Mouse (Mus musculus): Measurements from ENCODE around the gene Mid1. TPM values are rescaled to one million over a fixed set of nuclear protein-coding genes. Genes with fewer than 3 reads are reported as not detected.
"Not testable (repeated sequence)": the region's sequence is repeated elsewhere in the genome, so short reads cannot be mapped to it uniquely, and the experiment has no call there.

Gene Mid1
- polyA plus RNA-seq, 1 experiment from 2014 or later: 8.6 TPM

DNA sequence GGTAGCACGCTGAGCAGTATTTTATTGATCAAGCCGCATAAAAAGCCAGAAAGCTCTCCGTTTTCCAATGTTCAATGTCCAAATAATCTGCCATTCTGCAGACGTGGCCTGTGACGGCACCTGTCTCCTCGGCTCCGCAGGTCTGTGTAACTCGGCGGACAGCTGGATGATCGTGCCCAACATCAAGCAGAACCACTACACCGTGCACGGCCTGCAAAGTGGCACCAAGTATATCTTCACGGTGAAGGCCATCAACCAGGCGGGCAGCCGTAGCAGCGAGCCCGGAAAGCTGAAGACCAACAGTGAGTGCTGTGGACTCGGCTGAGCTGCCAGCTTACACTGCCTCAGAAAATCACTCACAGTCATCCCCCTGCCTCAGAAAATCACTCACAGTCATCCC lies 300.8 kb downstream of the Mid1 start:
- not testable (repeated sequence) for H3K27me3 ChIP-seq (replicated peaks); H3K4me3 ChIP-seq; H3K4me2 ChIP-seq; H3K9ac ChIP-seq; H3K4me1 ChIP-seq; H3K27ac ChIP-seq
- Histone ChIP-seq H3K36me3 (replicated peaks) (peaks cover 49% of the 10 kb centered on the region), H3K9me3 (peaks cover 44% of the 10 kb centered on the region)
- ATAC-seq (replicated peaks): peak; percentile 49
- WGBS: 84% methylated on average over 18 of the region's 18 CpGs

DNA sequence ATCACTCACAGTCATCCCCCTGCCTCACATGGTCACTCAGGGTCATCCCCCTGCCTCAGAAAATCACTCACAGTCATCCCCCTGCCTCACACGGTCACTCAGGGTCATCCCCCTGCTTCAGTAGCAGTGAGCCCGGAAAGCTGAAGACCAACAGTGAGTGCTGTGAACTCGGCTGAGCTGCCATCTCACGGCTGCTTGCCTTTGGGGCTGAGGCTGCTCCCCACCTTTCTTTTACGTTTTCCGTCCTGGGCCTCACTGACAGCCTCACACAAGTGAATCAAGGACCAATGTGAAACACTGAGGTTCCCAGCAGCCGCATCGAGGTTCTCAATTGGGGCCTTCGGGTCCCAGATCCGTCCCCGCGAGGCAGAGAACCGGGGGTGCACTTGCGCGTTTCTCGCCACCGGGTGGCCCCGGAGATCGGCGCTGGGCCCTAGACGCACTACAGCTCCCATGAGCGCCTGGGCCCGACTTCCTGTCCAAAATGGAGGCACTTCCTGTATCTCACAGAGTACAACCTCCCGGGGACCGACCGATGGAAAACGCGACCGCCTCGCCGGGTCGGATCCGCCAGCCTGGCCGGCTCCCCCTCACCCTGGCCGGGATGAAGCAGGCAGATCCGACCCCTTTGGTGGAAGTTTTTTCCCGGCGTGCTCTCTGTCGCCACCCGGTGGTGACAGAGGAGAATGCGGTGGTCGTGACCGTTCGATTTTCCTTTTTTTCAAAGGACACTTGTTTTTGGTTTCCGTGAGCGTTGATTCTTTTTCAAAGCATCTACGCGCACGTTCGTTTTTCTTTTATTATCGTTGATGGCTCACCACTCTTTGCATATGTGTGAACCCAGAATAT lies 301.7 kb downstream of the Mid1 start:
- peak overlapping the region; percentile 22 for H3K9ac ChIP-seq
- not testable (repeated sequence) for H3K4me1 ChIP-seq; H3K27me3 ChIP-seq (replicated peaks)
- peak overlapping the region; percentile 28 for H3K4me3 ChIP-seq
- H3K4me2 ChIP-seq: peak overlapping the region; percentile 38
- H3K9me3 ChIP-seq: peaks cover 44% of the 10 kb centered on the region
- peak; percentile 95 for ATAC-seq (replicated peaks)
- WGBS: 53% methylated on average over 51 of the region's 51 CpGs
- peak overlapping the region; percentile 60 for H3K27ac ChIP-seq
- H3K36me3 ChIP-seq (replicated peaks): peaks cover 46% of the 10 kb centered on the region

GRCm38 (mm10) chrX:169987368-169987837 lies 302.4 kb downstream of the Mid1 start:
- H3K27me3 ChIP-seq (replicated peaks); H3K27ac ChIP-seq; H3K4me1 ChIP-seq; H3K9ac ChIP-seq; H3K4me2 ChIP-seq; H3K4me3 ChIP-seq: not testable (repeated sequence)
- peak; percentile 34 for ATAC-seq (replicated peaks)
- H3K36me3 ChIP-seq (replicated peaks): peaks cover 39% of the 10 kb centered on the region
- H3K9me3 ChIP-seq: peaks cover 42% of the 10 kb centered on the region
- 84% methylated on average over 28 of the region's 28 CpGs for WGBS

- H3K9ac ChIP-seq; H3K4me3 ChIP-seq; H3K4me1 ChIP-seq; H3K4me2 ChIP-seq; H3K27ac ChIP-seq; H3K27me3 ChIP-seq (replicated peaks): not testable (repeated sequence)
- 94% methylated on average over 56 of the region's 56 CpGs for WGBS
- ATAC-seq (replicated peaks): 0 out of 2 replicates have a peak, but pooled peaks have one; percentile 7
- Histone ChIP-seq H3K9me3 (peaks cover 32% of the 10 kb centered on the region), H3K36me3 (replicated peaks) (peaks cover 36% of the 10 kb centered on the region)
Observed at GRCm38 (mm10) chrX:169988571-169989218, 303.7 kb downstream of the Mid1 start.

DNA sequence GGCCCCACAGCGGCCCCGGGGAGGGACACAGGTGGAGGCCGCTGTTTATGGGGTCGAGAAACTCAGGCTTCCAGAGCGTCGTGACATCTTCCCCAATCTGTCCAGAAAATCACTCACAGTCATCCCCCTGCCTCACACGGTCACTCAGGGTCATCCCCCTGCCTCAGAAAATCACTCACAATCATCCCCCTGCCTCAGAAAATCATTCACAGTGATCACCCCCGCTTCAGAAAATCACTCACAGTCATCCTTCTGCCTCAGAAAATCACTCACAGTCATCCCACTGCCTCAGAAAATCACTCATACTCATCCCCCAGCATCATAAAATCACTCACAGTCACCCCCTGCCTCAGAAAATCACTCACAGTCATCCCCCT lies 304.2 kb downstream of the Mid1 start:
- H3K27me3 ChIP-seq (replicated peaks); H3K4me1 ChIP-seq; H3K27ac ChIP-seq; ATAC-seq (replicated peaks); H3K9ac ChIP-seq; H3K4me2 ChIP-seq; H3K4me3 ChIP-seq: not testable (repeated sequence)
- Histone ChIP-seq H3K36me3 (replicated peaks) (peaks cover 34% of the 10 kb centered on the region), H3K9me3 (peaks cover 29% of the 10 kb centered on the region)
- WGBS: 83% methylated on average over 8 of the region's 8 CpGs

DNA sequence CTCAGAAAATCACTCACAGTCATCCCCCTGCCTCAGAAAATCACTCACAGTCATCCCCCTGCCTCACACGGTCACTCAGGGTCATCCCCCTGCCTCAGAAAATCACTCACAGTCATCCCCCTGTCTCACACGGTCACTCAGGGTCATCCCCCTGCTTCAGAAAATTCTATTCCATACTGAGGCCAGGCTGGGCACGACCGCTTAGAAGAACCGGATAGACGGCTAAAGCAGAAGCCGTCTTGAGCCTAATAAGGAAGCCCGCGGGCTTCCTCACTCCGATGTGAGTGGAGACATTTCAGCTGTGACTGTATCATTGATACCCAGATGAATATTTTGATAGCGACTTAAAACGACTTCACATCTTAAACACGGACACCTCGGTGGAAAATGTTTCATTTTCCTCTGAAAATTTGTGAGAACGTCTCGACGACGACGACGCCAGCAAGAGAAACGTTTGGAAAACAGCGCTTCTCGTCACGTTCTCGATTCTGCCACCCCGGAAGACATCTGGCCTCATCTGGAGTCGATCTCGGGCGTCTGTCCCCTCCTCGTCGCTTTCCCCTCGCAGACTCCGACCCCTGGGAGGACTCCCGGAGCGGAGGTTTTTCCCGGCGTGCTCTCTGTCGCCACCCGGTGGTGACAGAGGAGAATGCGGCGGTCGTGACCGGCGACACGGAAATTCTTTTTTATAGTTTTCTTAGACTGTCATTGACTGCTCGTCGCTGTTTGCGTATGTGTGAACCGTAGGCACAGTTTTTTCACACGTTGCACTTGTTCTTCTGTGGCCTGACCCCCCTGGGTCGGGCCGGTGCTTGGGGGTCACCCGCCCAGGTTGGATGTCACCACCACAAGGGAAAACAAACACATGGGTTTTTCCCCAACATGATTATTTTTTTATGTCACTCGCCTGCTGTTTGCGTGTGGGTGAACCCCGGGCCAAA lies 305.0 kb downstream of the Mid1 start:
- not testable (repeated sequence) for H3K4me1 ChIP-seq; H3K9ac ChIP-seq; H3K27me3 ChIP-seq (replicated peaks); H3K4me2 ChIP-seq; ATAC-seq (replicated peaks); H3K27ac ChIP-seq; H3K4me3 ChIP-seq
- WGBS: 76% methylated on average over 56 of the region's 56 CpGs
- Histone ChIP-seq H3K9me3 (peaks cover 26% of the 10 kb centered on the region), H3K36me3 (replicated peaks) (peaks cover 26% of the 10 kb centered on the region)

- ATAC-seq (replicated peaks): peak; percentile 6; the same call in 1 of the 2 replicates
- Histone ChIP-seq H3K4me3 (peak overlapping the region; percentile 25; the same call in 1 of the 2 replicates), H3K4me2 (peak overlapping the region; percentile 33), H3K36me3 (replicated peaks) (peaks cover 21% of the 10 kb centered on the region), H3K9me3 (peaks cover 22% of the 10 kb centered on the region)
- H3K9ac ChIP-seq; H3K27me3 ChIP-seq (replicated peaks); H3K27ac ChIP-seq; H3K4me1 ChIP-seq: not testable (repeated sequence)
- WGBS: 10% methylated on average over 16 of the region's 28 CpGs
Observed at GRCm38 (mm10) chrX:169991128-169991873, 306.3 kb downstream of the Mid1 start.

DNA sequence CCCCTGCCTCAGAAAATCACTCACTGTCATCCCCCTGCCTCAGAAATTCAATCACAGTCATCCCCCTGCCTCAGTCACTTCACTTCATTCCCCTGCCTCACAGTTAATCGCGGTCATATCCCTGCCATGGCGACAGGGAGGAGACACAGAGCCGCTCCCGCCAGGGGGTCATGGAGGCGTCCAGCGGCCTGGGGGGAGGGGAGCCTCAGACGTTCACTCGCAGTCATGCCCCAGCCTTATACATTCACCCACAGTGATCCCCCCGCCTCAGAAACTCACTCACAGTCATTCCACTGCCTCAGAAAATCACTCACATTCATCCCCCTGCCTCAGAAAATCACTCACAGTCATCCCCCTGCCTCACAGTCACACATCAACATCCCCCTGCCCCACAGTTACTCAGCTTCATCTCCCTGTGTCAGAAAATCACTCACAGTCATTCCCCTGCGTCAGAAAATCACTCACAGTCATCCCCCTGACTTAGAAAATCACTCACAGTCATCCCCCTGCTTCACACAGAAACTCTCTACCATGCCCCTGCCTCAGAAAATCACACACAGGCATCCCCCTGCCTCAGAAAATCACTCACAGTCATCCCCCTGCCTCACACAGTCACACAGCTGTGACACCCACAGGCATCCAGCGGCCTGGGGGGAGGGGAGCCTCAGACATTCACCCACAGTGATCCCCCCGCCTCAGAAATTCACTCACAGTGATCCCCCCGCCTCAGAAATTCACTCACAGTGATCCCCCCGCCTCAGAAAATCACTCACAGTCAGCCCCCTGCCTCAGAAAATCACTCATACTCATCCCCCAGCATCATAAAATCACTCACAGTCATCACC lies 307.3 kb downstream of the Mid1 start:
- H3K4me3 ChIP-seq; H3K9ac ChIP-seq; H3K4me1 ChIP-seq; H3K27me3 ChIP-seq (replicated peaks); ATAC-seq (replicated peaks); H3K27ac ChIP-seq; H3K4me2 ChIP-seq: not testable (repeated sequence)
- 19% methylated on average over 5 of the region's 15 CpGs for WGBS
- peaks cover 18% of the 10 kb centered on the region for H3K36me3 ChIP-seq (replicated peaks)
- peaks cover 19% of the 10 kb centered on the region for H3K9me3 ChIP-seq

- peaks cover 19% of the 10 kb centered on the region for H3K9me3 ChIP-seq
- peaks cover 14% of the 10 kb centered on the region for H3K36me3 ChIP-seq (replicated peaks)
- not testable (repeated sequence) for H3K4me3 ChIP-seq; H3K4me1 ChIP-seq; H3K27ac ChIP-seq; H3K4me2 ChIP-seq; H3K27me3 ChIP-seq (replicated peaks); ATAC-seq (replicated peaks); H3K9ac ChIP-seq
- WGBS: 45% methylated on average over 4 of the region's 8 CpGs
Observed at GRCm38 (mm10) chrX:169992951-169993547, 308.1 kb downstream of the Mid1 start.

- WGBS: 34% methylated on average over 3 of the region's 33 CpGs
- H3K4me2 ChIP-seq; ATAC-seq (replicated peaks): not testable (repeated sequence)
Observed at GRCm38 (mm10) chrX:169994011-169994865, 309.2 kb downstream of the Mid1 start.

More at GRCm38 (mm10) chrX:169994011-169994865, 309.2 kb downstream of the Mid1 start:
- not testable (repeated sequence) for H3K36me3 ChIP-seq (replicated peaks); H3K9ac ChIP-seq; H3K27me3 ChIP-seq (replicated peaks); H3K9me3 ChIP-seq; H3K4me1 ChIP-seq; H3K4me3 ChIP-seq; H3K27ac ChIP-seq

Data from midbrain, embryonic 15.5 days (tissue).